Comparison of ENCODE assay signal across 8 mouse cellular contexts in the genomic region with DNA sequence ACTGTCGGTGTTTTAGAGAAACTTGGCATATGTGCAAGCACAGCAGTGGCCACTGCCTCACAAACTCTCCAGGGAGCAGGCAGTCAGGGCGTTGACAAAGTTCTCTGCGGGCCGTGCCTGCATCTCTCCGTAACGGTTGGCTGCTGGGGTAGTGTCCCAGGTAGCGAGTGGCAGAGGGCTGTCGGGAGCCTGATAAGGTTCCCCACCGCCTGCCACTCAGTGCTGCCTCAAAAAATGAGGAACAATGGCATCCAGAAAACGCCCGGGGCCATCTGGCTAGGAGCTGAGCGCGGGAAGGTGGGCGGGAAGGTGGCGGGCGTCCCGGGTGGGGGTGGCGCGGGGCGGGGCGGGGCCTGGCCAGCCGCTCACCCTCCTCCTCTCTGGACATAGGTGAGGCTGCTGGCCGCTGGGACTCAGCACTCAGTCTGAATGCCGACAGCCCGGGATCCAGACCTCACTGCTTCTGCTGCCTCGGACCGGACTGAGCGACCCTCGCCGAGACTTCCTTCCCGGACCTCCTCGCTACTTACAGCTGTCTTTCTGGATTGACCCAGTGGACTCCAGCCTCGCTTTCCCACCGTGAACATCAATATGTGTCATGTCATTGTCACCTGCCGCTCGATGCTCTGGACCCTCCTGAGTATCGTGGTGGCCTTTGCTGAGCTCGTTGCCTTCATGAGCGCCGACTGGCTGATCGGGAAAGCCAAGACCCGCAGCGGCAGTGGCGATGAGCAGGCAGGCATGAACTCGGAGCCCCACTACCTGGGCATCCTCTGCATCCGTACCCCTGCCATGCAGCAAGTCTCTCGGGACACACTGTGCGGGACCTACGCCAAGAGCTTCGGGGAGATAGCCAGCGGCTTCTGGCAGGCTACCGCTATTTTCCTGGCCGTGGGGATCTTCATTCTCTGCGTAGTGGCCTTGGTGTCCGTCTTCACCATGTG.
DNase-seq lines count a peak whose midpoint lies in the region; ATAC-seq and TF ChIP-seq lines count a peak whose summit lies in the region.

No protein-coding gene starts in this region.

- no peak overlapping the region for H3K27ac ChIP-seq in lung, embryonic 14.5 days (ENCODE audit: low read depth)
- H3K27ac ChIP-seq in cerebellum, adult 2 months (ENCODE audit: insufficient read depth, low read length), result peak overlapping the region; percentile 92
- no peak overlapping the region for H3K27ac ChIP-seq in forebrain, embryonic 16.5 days (ENCODE audit: low read length)
- no peak overlapping the region for H3K27ac ChIP-seq in hindbrain, embryonic 13.5 days
- H3K27ac ChIP-seq in midbrain, embryonic 10.5 days (replicated peaks), result peak overlapping the region; percentile 70
- H3K27ac ChIP-seq in stomach, embryonic 14.5 days (ENCODE audit: low read length), result no peak overlapping the region

- no peaks in the 10 kb centered on the region for H3K9me3 ChIP-seq in lung, embryonic 14.5 days (ENCODE audit: low read depth, low read length)
- no peaks in the 10 kb centered on the region for H3K9me3 ChIP-seq in forebrain, embryonic 16.5 days (ENCODE audit: control insufficient read depth, low read length)
- no peaks in the 10 kb centered on the region for H3K9me3 ChIP-seq in hindbrain, embryonic 13.5 days
- H3K9me3 ChIP-seq in midbrain, embryonic 10.5 days (replicated peaks), result no peaks in the 10 kb centered on the region
- H3K9me3 ChIP-seq in stomach, embryonic 14.5 days (ENCODE audit: control insufficient read depth, low read depth, low read length), result no peaks in the 10 kb centered on the region

- peak overlapping the region; percentile 58 for H3K9ac ChIP-seq in lung, embryonic 14.5 days
- H3K9ac ChIP-seq in forebrain, embryonic 16.5 days (replicated peaks; ENCODE audit: low read depth, low read length), result peak overlapping the region; percentile 61
- H3K9ac ChIP-seq in hindbrain, embryonic 13.5 days, result peak overlapping the region; percentile 74
- H3K9ac ChIP-seq in stomach, embryonic 14.5 days (replicated peaks; ENCODE audit: low read depth, low read length), result peak overlapping the region; percentile 40; the same call in 1 of the 2 replicates

- WGBS in lung, embryonic 14.5 days, result 3% methylated on average over 53 of the region's 55 CpGs
- WGBS in cerebellum, adult 2 months, result 3% methylated on average over 55 of the region's 55 CpGs
- WGBS in forebrain, embryonic 16.5 days, result 1% methylated on average over 53 of the region's 55 CpGs
- WGBS in hindbrain, embryonic 13.5 days, result 2% methylated on average over 55 of the region's 55 CpGs
- 2% methylated on average over 55 of the region's 55 CpGs for WGBS in midbrain, embryonic 10.5 days
- 2% methylated on average over 55 of the region's 55 CpGs for WGBS in stomach, embryonic 14.5 days

- H3K4me1 ChIP-seq in lung, embryonic 14.5 days (ENCODE audit: insufficient read depth), result peaks cover 30% of the 10 kb centered on the region
- peaks cover 13% of the 10 kb centered on the region; the same call in 1 of the 2 replicates for H3K4me1 ChIP-seq in cerebellum, adult 2 months (ENCODE audit: control insufficient read depth, insufficient read depth, low read length)
- peaks cover 20% of the 10 kb centered on the region for H3K4me1 ChIP-seq in forebrain, embryonic 16.5 days (replicated peaks; ENCODE audit: control insufficient read depth, insufficient read depth, low read length)
- peaks cover 45% of the 10 kb centered on the region for H3K4me1 ChIP-seq in hindbrain, embryonic 13.5 days (replicated peaks)
- peaks cover 62% of the 10 kb centered on the region for H3K4me1 ChIP-seq in midbrain, embryonic 10.5 days
- no peaks in the 10 kb centered on the region for H3K4me1 ChIP-seq in stomach, embryonic 14.5 days (ENCODE audit: control insufficient read depth, insufficient read depth, low read length)

- H3K4me2 ChIP-seq in lung, embryonic 14.5 days, result peak overlapping the region; percentile 94
- peak overlapping the region; percentile 90 for H3K4me2 ChIP-seq in forebrain, embryonic 16.5 days (ENCODE audit: low read length)
- H3K4me2 ChIP-seq in hindbrain, embryonic 13.5 days, result peak overlapping the region; percentile 95
- H3K4me2 ChIP-seq in stomach, embryonic 14.5 days (replicated peaks; ENCODE audit: low read depth, low read length), result peak overlapping the region; percentile 98

- peak; percentile 80 for TF ChIP-seq POLR2A in cerebellum, adult 2 months (IDR thresholded peaks at IDR 0.05; ENCODE audit: borderline replicate concordance, insufficient read depth, low read length)

- H3K36me3 ChIP-seq in lung, embryonic 14.5 days (ENCODE audit: insufficient read depth), result peaks cover 22% of the 10 kb centered on the region
- no peaks in the 10 kb centered on the region for H3K36me3 ChIP-seq in forebrain, embryonic 16.5 days (ENCODE audit: control insufficient read depth, insufficient read depth)
- H3K36me3 ChIP-seq in hindbrain, embryonic 13.5 days, result no peaks in the 10 kb centered on the region
- H3K36me3 ChIP-seq in midbrain, embryonic 10.5 days, result no peaks in the 10 kb centered on the region
- H3K36me3 ChIP-seq in stomach, embryonic 14.5 days (ENCODE audit: control insufficient read depth, insufficient read depth, low read length), result no peaks in the 10 kb centered on the region

- H3K4me3 ChIP-seq in lung, embryonic 14.5 days (ENCODE audit: low read depth, low read length), result peak overlapping the region; percentile 45
- peak overlapping the region; percentile 94 for H3K4me3 ChIP-seq in cerebellum, adult 2 months (replicated peaks; ENCODE audit: insufficient read depth, low read depth, low read length)
- peak overlapping the region; percentile 56 for H3K4me3 ChIP-seq in forebrain, embryonic 16.5 days (replicated peaks; ENCODE audit: low read length)
- H3K4me3 ChIP-seq in hindbrain, embryonic 13.5 days, result peak overlapping the region; percentile 51
- H3K4me3 ChIP-seq in midbrain, embryonic 10.5 days, result peak overlapping the region; percentile 68
- H3K4me3 ChIP-seq in stomach, embryonic 14.5 days (ENCODE audit: low read depth, low read length), result peak overlapping the region; percentile 45

- no peaks in the 10 kb centered on the region for H3K27me3 ChIP-seq in lung, embryonic 14.5 days (ENCODE audit: insufficient read depth, low read length)
- H3K27me3 ChIP-seq in cerebellum, adult 2 months (ENCODE audit: control insufficient read depth, insufficient read depth, low read length), result no peaks in the 10 kb centered on the region
- H3K27me3 ChIP-seq in forebrain, embryonic 16.5 days (replicated peaks; ENCODE audit: control insufficient read depth, insufficient read depth, low read length), result peaks cover 4% of the 10 kb centered on the region; the same call in 1 of the 2 replicates
- peaks cover 43% of the 10 kb centered on the region for H3K27me3 ChIP-seq in hindbrain, embryonic 13.5 days
- peaks cover 80% of the 10 kb centered on the region for H3K27me3 ChIP-seq in midbrain, embryonic 10.5 days (ENCODE audit: low read depth, poor library complexity, severe bottlenecking)
- no peaks in the 10 kb centered on the region for H3K27me3 ChIP-seq in stomach, embryonic 14.5 days (ENCODE audit: control insufficient read depth, insufficient read depth, low read length)

- peak; percentile 54; the same call in 1 of the 2 replicates for ATAC-seq in lung, embryonic 14.5 days (ENCODE audit: insufficient read depth)
- ATAC-seq in forebrain, embryonic 16.5 days, result no peak
- peak; percentile 57 for ATAC-seq in hindbrain, embryonic 13.5 days (ENCODE audit: low FRiP score)
- ATAC-seq in stomach, embryonic 14.5 days (ENCODE audit: insufficient number of reproducible peaks, insufficient read depth, low FRiP score, low read depth), result no peak

- TF ChIP-seq CTCF in lung, embryonic 14.5 days (IDR thresholded peaks at IDR 0.05; ENCODE audit: low read depth), result no peak
- no peak for TF ChIP-seq CTCF in cerebellum, adult 2 months (IDR thresholded peaks at IDR 0.05; ENCODE audit: borderline replicate concordance, insufficient read depth, low read depth, low read length)

- peak; percentile 68 for DNase-seq in lung, embryonic 14.5 days
- DNase-seq in lung, adult 18-20 months, result no peak
- peak; percentile 77 for DNase-seq in cerebellum, adult 2 months
- peak; percentile 44 to 45 for DNase-seq in layer of hippocampus, postnatal 36 days
- DNase-seq in midbrain, embryonic 10.5 days (ENCODE audit: low spot score), result peak; percentile 51

Comparison
In these comparisons a context has a peak if more than half of its experiments do, and no peak if none do; other contexts are left out.
1. DNase-seq: peak in lung, embryonic 14.5 days (single experiment), cerebellum, adult 2 months (2 of 2), layer of hippocampus, postnatal 36 days (2 of 2) and midbrain, embryonic 10.5 days (single experiment); none in lung, adult 18-20 months (0 of 2).
2. ATAC-seq: peak in lung, embryonic 14.5 days (single experiment) and hindbrain, embryonic 13.5 days (single experiment); none in forebrain, embryonic 16.5 days (single experiment) and stomach, embryonic 14.5 days (single experiment).
3. H3K27ac ChIP-seq: peak in cerebellum, adult 2 months (single experiment) and midbrain, embryonic 10.5 days (single experiment); none in lung, embryonic 14.5 days (single experiment), forebrain, embryonic 16.5 days (single experiment), hindbrain, embryonic 13.5 days (single experiment) and stomach, embryonic 14.5 days (single experiment).
4. Peak in every context shown above with its lines, with median percentiles within 50 percentile points of each other: H3K4me2 ChIP-seq, H3K4me3 ChIP-seq and H3K9ac ChIP-seq.